Mouse (Mus musculus): ENCODE data around the gene Tacc2. TPM values are rescaled to one million over a fixed set of nuclear protein-coding genes. Genes with fewer than 3 reads are reported as not detected.

Tacc2 gene
- polyA plus RNA-seq, 1 experiment from 2014 or later, result 2.6 TPM

- no peaks in the 10 kb centered on the region for H3K36me3 ChIP-seq (replicated peaks)
- no peaks in the 10 kb centered on the region for H3K27me3 ChIP-seq
- H3K4me2 ChIP-seq, result no peak overlapping the region
- WGBS (ENCODE audit: insufficient replicate concordance), result 60% methylated on average over 10 of the region's 10 CpGs
- no peak overlapping the region for H3K4me3 ChIP-seq (replicated peaks)
- ATAC-seq (ENCODE audit: insufficient read depth), result peak; percentile 58
- no peak overlapping the region for H3K9ac ChIP-seq
- no peaks in the 10 kb centered on the region for H3K9me3 ChIP-seq (replicated peaks)
- H3K4me1 ChIP-seq (replicated peaks), result peaks cover 9% of the 10 kb centered on the region; the same call in 1 of the 2 replicates
- H3K27ac ChIP-seq (replicated peaks), result no peak overlapping the region
Measured at GRCm38 (mm10) chr7:130799418-130799817, 222.2 kb downstream of the Tacc2 start.

GRCm38 (mm10) chr7:130800681-130801080 is 223.4 kb downstream of the Tacc2 start:
- 52% methylated on average over 4 of the region's 4 CpGs for WGBS (ENCODE audit: insufficient replicate concordance)

GRCm38 (mm10) chr7:130801811-130802210 is 224.6 kb downstream of the Tacc2 start:
- H3K4me3 ChIP-seq (replicated peaks), result no peak overlapping the region
- H3K9ac ChIP-seq, result no peak overlapping the region
- H3K27me3 ChIP-seq, result no peaks in the 10 kb centered on the region
- WGBS (ENCODE audit: insufficient replicate concordance), result 57% methylated on average over 4 of the region's 4 CpGs
- no peak for ATAC-seq (ENCODE audit: insufficient read depth)
- no peak overlapping the region for H3K27ac ChIP-seq (replicated peaks)
- no peaks in the 10 kb centered on the region for H3K36me3 ChIP-seq (replicated peaks)
- no peak overlapping the region for H3K4me2 ChIP-seq
- no peaks in the 10 kb centered on the region for H3K9me3 ChIP-seq (replicated peaks)
- peaks cover 9% of the 10 kb centered on the region; the same call in 1 of the 2 replicates for H3K4me1 ChIP-seq (replicated peaks)

More at GRCm38 (mm10) chr7:130800681-130801080, 223.4 kb downstream of the Tacc2 start:
- H3K27me3 ChIP-seq, result no peaks in the 10 kb centered on the region
- H3K4me2 ChIP-seq, result no peak overlapping the region
- no peak overlapping the region for H3K4me3 ChIP-seq (replicated peaks)
- no peak overlapping the region for H3K9ac ChIP-seq
- ATAC-seq (ENCODE audit: insufficient read depth), result no peak
- H3K4me1 ChIP-seq (replicated peaks), result peaks cover 9% of the 10 kb centered on the region; the same call in 1 of the 2 replicates
- no peak overlapping the region for H3K27ac ChIP-seq (replicated peaks)
- no peaks in the 10 kb centered on the region for H3K9me3 ChIP-seq (replicated peaks)
- no peaks in the 10 kb centered on the region for H3K36me3 ChIP-seq (replicated peaks)

- Histone ChIP-seq H3K4me1 (replicated peaks) (peaks cover 9% of the 10 kb centered on the region; the same call in 1 of the 2 replicates), H3K36me3 (replicated peaks) (no peaks in the 10 kb centered on the region), H3K27me3 (no peaks in the 10 kb centered on the region), H3K9me3 (replicated peaks) (no peaks in the 10 kb centered on the region), H3K9ac (no peak overlapping the region), H3K27ac (replicated peaks) (no peak overlapping the region), H3K4me3 (replicated peaks) (no peak overlapping the region), H3K4me2 (no peak overlapping the region)
- 76% methylated on average over 8 of the region's 8 CpGs for WGBS (ENCODE audit: insufficient replicate concordance)
- ATAC-seq (ENCODE audit: insufficient read depth), result no peak
Measured at GRCm38 (mm10) chr7:130803251-130803825, 226.1 kb downstream of the Tacc2 start.

- Histone ChIP-seq H3K27ac (replicated peaks) (no peak overlapping the region), H3K4me1 (replicated peaks) (0 out of 2 replicates have a peak, but pooled peaks cover 6% of the 10 kb centered on the region), H3K4me3 (replicated peaks) (no peak overlapping the region), H3K4me2 (no peak overlapping the region), H3K9me3 (replicated peaks) (no peaks in the 10 kb centered on the region), H3K9ac (no peak overlapping the region), H3K36me3 (replicated peaks) (no peaks in the 10 kb centered on the region), H3K27me3 (no peaks in the 10 kb centered on the region)
- 67% methylated on average over 5 of the region's 5 CpGs for WGBS (ENCODE audit: insufficient replicate concordance)
- no peak for ATAC-seq (ENCODE audit: insufficient read depth)
Measured at GRCm38 (mm10) chr7:130804991-130805390, 227.8 kb downstream of the Tacc2 start.

- no peaks in the 10 kb centered on the region for H3K27me3 ChIP-seq
- no peak for ATAC-seq (ENCODE audit: insufficient read depth)
Measured at GRCm38 (mm10) chr7:130807749-130808148, 230.5 kb downstream of the Tacc2 start.

GRCm38 (mm10) chr7:130808694-130809093 is 231.5 kb downstream of the Tacc2 start:
- WGBS (ENCODE audit: insufficient replicate concordance), result 39% methylated on average over 6 of the region's 6 CpGs
- no peaks in the 10 kb centered on the region for H3K4me1 ChIP-seq (replicated peaks)

More at GRCm38 (mm10) chr7:130807749-130808148, 230.5 kb downstream of the Tacc2 start:
- H3K9me3 ChIP-seq (replicated peaks), result no peaks in the 10 kb centered on the region
- no peak overlapping the region for H3K27ac ChIP-seq (replicated peaks)
- 53% methylated on average over 8 of the region's 8 CpGs for WGBS (ENCODE audit: insufficient replicate concordance)
- no peaks in the 10 kb centered on the region for H3K36me3 ChIP-seq (replicated peaks)
- H3K9ac ChIP-seq, result no peak overlapping the region
- no peak overlapping the region for H3K4me2 ChIP-seq
- H3K4me1 ChIP-seq (replicated peaks), result no peaks in the 10 kb centered on the region
- H3K4me3 ChIP-seq (replicated peaks), result no peak overlapping the region

GRCm38 (mm10) chr7:130810238-130810637 is 233.0 kb downstream of the Tacc2 start:
- no peak for ATAC-seq (ENCODE audit: insufficient read depth)
- no peaks in the 10 kb centered on the region for H3K27me3 ChIP-seq
- WGBS (ENCODE audit: insufficient replicate concordance), result 59% methylated on average over 4 of the region's 4 CpGs
- H3K27ac ChIP-seq (replicated peaks), result no peak overlapping the region
- H3K4me3 ChIP-seq (replicated peaks), result no peak overlapping the region
- H3K9me3 ChIP-seq (replicated peaks), result no peaks in the 10 kb centered on the region
- no peaks in the 10 kb centered on the region for H3K36me3 ChIP-seq (replicated peaks)
- H3K4me1 ChIP-seq (replicated peaks), result no peaks in the 10 kb centered on the region
- H3K9ac ChIP-seq, result no peak overlapping the region
- no peak overlapping the region for H3K4me2 ChIP-seq

More at GRCm38 (mm10) chr7:130808694-130809093, 231.5 kb downstream of the Tacc2 start:
- ATAC-seq (ENCODE audit: insufficient read depth), result no peak
- Histone ChIP-seq H3K4me2 (no peak overlapping the region), H3K4me3 (replicated peaks) (no peak overlapping the region), H3K27ac (replicated peaks) (no peak overlapping the region), H3K9me3 (replicated peaks) (no peaks in the 10 kb centered on the region), H3K36me3 (replicated peaks) (no peaks in the 10 kb centered on the region), H3K9ac (no peak overlapping the region), H3K27me3 (no peaks in the 10 kb centered on the region)

GRCm38 (mm10) chr7:130812407-130812806 is 235.2 kb downstream of the Tacc2 start:
- Histone ChIP-seq H3K9ac (no peak overlapping the region), H3K27me3 (no peaks in the 10 kb centered on the region), H3K4me2 (no peak overlapping the region; the same call in 1 of the 2 replicates), H3K9me3 (replicated peaks) (no peaks in the 10 kb centered on the region), H3K4me1 (replicated peaks) (no peaks in the 10 kb centered on the region), H3K27ac (replicated peaks) (no peak overlapping the region), H3K4me3 (replicated peaks) (no peak overlapping the region), H3K36me3 (replicated peaks) (no peaks in the 10 kb centered on the region)
- 27% methylated on average over 16 of the region's 16 CpGs for WGBS (ENCODE audit: insufficient replicate concordance)
- no peak for ATAC-seq (ENCODE audit: insufficient read depth)

Other genes starting within 250 kb of the Tacc2 start
- 18.8 and 24.1 TPM in 2 replicates for gene Ate1, start 57.1 kb upstream of the Tacc2 start, polyA plus RNA-seq (2015; fragmentation: Nextera tagmentation; extraction: Ambion mirVana)
- 83.9 and 90.7 TPM in 2 replicates for gene Nsmce4a, start 4.3 kb upstream of the Tacc2 start, polyA plus RNA-seq (2015; fragmentation: Nextera tagmentation; extraction: Ambion mirVana)
- not detected in 2 replicates for gene Btbd16, start 196.6 kb downstream of the Tacc2 start, polyA plus RNA-seq (2015; fragmentation: Nextera tagmentation; extraction: Ambion mirVana)